Mouse (Mus musculus): ENCODE measurements around the gene Afg3l1.

DNA sequence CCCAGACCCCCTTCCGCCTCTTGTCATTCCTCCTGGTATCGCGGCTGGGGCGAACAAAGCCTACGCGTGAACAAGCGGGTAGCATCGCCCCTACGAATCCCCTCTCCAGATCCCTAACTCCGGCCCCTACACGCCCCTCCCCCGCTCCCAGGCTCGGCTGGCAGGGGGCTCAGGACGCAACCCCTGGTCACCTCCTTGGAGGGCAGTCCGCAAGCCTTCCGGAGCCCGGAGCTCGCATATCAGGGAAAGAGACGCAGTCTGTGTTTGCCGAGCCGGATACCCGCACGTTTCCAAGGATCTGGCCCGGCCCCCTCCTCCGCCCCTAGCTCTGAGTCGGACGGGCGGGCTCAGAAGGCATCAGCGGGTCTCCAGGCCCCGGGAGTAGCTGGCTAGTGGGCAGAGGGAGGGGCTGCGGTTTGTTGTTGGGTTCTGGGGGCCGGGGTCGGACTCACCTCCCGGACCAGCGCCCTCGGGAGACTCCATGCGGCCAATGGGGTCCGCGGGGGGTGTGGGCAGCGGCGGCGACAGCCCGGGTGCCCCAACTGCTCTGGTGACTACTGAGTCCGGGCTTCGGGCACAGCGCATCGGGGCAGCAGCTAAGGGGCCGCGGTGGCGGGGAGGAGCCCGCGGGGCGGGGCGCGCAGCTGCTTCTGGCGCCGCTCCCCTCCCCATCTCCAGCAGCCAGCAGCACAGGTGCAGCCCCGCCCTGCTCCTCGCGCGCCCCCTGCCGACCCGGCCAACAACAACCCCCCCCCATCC lies 37.3 kb downstream of the Afg3l1 start, which contains the start of gene Dbndd1:
- TF ChIP-seq CTCF (IDR thresholded peaks at IDR 0.05; ENCODE audit: extremely low read depth, insufficient read length, insufficient replicate concordance, low read depth, low read length) (no peak), POLR2A (IDR thresholded peaks at IDR 0.05; ENCODE audit: low read depth, low read length) (no peak)
